Mouse (Mus musculus) gastrocnemius, postnatal 10 days (tissue): Measurements from ENCODE around the gene Mras. TPM values are rescaled to one million over a fixed set of nuclear protein-coding genes. Genes with fewer than 3 reads are reported as not detected.
A peak's percentile ranks its signal among the peaks of the same experiment; 100 is the strongest.

Source experiments
- DNase-seq: peaks from one replicate; pipeline ENCODE4 v3.0.0; 2021; ENCODE audit warnings: mixed read lengths
- total RNA-seq, 2 experiments: library from RNA; stranded (reverse); gene quantifications; 2 replicates each; pipeline ENCODE4 v1.2.3; 2021

Gene Mras
- total RNA-seq, 2 experiments from 2014 or later: 9.7 to 10.6 TPM

DNA sequence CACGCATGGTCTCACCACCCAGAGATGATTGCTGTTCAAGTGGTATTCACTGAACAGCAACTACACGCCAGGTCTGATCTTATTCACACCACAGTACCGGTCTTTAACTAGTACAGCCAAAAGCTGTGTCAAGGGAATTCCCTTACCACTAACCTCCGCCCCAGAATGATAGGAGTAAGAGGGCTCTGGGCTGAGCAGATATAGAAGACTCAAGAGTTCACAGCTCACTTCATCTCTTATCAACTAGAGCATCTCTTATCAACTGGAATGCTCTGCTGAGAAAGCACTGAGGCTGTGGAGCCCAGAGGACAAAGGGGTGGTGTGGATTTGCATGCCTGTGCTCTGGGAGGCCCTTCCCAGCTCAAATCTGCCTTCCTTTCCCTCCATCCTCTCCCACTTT is 25.4 kb downstream of the Mras start:
- no peak for DNase-seq

DNA sequence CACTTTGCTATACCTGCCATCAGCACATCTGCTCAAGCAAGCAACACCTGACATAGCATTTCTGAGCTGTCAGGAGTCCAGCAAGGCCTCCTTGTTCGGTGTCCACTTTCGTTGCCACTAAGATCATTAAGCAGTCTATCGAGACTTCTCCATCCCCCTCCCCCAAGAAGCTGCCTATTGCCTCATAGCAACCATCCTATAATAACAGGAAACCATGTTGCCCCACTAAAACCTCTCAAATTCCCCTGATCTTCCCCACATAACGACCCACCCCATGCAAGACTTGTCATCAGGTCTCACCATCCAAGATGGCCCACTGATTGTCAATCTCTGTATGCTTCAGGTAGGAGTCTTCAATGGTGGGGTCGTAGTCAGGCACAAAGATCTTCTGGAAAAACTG is 26.1 kb downstream of the Mras start:
- no peak for DNase-seq

DNA sequence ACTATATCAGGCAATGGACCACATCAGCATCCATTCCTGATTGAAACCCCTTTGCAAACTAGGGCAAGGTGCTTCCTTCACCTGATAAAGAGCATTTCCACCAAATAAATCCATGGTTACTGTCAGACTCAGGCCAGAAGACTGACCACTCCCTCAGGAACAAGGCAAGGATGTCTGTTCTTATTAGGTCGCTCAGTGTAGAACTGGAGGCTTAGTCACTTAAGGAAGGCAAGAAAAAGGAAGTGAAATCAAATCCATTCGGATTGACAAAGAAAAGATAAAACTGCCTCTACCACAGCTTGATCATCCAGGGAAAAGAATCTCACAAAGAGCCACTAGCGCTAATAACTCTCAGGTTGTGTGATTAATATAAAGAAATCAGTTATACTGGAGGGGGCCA is 27.9 kb downstream of the Mras start:
- no peak for DNase-seq

DNA sequence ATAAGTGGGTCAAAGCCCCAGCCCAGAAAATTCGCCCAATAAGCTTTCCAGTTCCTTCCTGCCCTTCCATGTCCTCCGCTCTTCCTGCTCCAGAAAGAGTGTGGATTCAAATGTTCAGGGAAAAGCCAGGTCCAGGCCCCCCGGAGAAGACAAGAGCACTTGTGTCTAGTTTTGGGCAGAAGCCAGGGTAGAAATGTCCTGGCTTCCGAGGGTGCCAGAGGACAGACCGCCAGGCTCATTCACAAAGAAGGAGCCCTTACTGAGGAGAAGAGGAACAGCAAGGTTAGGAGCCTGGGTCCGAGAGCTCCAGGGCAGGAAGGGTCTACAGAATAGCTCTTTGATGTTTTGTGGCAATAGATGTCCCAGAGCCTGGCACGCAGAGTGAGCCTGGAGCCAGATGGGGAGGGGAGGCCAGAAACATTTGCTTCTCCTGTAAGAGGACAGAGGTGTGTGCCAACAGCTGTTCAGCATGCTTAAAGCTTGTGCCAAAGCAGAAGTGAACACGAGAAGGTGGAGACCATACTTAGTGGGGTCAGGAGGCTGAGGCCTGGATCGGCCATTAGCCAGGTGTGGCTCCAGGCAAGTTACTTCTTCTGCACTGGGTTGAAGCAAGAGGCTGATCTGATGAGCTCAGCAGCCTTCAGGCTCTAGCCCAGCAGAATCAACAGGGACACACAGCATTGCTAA is 35.8 kb downstream of the Mras start:
- DNase-seq: no peak

DNA sequence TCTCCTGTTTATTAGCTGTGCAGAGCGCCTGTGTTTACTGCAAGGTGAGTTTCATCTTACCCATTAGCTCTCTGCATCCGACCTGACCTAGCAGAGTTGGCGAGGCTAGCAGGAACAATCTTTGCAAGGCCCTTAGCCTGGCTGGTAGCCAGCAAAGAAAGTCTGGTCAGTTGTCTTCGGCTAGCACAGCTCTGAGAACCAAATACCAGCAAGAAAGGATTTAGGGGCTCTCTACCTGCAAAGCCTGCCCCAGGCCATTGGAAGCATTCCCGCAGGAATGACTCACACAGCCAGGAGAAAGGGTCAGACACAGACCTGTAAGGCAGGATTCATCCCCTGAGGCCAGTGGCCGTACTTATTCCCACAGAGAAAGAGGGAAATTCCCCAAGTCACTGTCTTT is 36.4 kb downstream of the Mras start:
- no peak for DNase-seq

DNA sequence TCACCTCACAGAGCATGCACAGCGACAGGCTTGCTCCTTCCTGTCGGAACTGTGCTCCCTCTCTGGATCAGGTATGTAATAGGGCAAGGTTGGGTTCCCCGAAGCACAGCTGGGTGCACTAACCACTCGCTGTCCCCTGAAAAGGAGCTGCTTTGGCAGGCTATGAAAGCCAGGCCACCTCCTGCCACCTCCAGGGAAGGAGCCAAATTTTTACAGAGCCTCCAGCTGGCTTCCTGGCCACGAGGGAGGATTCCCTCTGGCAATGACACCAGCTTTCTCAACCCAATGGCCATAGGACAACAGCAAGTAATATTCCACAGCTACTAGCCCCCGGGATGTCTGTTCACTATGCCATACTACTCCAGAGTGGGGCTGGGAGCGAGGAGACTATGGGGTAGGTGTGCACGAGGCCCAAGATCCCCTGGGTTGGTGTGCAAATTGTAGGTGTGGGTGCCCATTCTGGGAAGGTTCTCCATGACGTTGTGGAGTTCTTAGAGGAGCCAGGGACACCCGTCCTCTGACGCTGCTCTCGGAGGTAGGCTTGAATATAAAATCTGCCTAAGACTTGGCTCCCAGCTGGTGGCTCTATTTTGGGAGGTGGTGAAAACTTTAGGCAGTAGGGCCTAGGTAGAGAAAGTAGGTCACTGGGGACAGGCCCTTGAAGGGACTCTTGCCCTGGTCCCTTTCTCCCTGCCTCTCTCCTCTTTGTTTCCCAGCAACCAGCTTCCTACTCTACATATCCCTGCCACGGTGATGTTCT is 39.9 kb downstream of the Mras start:
- DNase-seq: peak; percentile 25

DNA sequence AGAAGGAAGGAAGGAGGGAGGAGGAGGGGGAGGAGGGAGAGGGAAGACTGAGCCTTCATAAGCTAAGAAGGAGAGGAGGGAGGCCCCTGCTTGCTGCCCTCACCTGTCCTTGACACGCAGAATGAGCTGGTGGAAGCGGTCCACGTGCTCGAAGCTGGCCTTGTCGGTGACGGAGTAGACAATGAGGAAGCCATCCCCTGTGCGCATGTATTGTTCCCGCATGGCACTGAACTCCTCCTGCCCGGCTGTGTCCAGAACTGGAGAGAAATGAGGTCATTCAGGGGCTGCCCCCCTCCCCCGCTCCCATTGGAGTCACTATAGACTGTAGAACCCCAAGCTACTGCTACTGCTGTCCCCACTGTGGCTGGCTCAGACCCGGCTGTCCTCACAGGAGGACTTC is 42.8 kb downstream of the Mras start:
- DNase-seq: no peak

DNA sequence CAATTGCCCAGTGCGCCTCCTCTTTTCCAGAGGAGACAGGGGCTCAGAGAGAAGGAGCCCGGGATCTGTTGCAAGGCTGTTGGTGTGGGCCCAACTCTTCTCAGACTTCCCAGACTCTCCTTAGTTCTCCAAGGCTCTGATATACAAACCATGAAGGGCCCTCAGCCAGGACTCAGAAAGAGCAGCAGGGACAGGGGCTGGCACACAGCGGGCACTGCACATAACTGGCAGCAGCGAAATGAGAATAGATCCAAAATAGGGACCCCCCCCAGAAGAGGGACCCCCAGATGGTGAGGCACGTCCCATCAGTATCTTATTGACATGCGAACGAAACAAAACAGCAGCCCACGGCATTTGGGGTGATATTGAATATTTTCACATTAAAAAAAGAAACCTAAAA is 44.0 kb downstream of the Mras start:
- DNase-seq: no peak

DNA sequence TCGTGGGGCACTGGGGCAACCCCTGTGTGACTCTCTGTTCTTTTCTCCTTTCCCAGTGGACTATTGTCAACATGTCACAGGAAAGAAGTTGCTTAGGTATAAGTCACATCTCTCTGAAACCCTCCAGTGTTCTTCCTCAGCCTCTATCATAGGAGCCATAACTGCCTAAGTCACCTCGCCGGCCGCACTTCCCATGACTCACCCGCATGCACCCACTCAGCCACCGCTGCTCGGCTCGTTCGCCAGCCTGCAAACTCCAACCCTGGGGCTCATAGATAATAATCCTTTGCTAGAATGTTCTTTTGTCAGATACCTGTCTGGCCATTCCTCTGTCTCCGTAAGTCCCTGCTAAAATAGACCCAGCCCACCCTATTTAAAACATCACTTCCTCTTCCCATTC is 45.6 kb downstream of the Mras start:
- DNase-seq: no peak

DNA sequence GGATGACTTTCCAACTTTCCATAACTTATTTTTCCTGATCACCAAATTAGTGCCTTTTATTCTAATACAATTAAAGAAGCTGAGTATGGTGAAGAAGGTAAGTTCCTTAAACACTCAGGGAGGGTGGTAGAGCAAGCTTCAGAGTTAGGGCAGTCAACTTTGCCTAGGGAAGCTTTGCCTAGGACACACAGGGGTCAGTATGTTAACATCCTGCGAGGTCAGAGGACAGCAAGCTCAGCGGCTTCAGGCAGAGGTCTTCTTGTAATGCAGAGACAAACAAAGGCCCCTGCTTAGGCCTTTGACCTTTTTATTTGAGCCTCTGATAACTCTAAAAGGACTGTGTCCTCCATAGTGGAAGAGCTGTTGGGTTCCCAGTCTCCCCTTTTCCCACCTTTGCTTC is 46.5 kb downstream of the Mras start:
- no peak for DNase-seq

DNA sequence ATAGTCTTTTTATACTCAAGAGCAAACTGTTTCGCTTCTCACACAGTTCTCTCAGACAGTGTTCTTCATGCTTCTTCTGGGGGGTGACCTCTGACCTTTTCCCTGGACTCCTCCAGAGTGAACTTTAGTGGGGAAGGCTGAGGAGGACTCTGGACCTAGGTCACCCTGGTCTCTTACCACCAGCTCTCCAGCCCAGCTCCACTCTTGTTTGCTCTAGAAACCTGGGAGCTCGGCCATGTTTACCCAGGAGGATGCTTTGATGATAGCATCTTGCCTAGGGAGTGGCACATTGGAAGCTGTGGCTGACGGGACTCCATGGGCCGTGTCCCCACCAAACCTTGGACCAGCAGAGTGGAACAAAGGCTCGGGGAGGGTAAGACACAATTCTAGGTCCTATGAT is 47.0 kb downstream of the Mras start:
- no peak for DNase-seq

DNA sequence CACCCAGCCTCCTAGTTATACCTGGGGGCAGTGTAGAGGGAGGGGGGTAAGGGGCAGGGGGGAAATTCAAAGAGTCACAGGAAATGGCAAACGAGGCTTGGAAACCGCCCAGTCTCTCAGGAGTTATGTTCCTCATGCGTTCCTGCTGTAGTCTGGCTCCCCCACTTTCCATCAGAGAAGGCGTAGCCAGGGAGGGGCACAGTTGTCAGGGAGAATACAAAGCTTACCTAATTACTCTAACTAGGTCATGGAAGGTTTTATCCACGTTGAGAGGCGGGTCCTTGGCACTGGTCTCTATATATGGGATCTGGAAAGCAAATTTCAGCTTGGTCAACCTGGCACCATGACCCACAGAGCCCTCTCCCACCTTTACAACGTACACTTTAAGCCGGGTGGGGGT is 47.7 kb downstream of the Mras start:
- no peak for DNase-seq

DNA sequence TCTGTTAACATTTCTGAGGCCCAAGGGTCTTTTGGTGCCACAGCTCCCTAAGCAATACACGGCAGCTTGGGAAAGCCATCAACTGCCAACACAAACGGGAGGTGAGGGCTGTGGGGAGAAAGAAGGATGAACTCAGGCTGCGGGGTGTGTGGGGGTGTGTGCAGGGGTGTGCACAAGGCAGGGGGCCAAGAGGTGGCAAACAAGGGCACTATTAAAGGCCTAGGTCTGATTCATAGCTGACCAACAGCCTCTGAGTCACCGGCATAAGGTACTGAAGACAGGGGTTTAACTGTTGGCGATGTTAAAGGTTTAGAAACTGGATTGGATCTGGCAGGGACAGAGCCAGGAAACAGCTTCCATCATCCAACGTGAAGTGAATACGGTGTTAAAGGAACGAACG is 48.3 kb downstream of the Mras start:
- no peak for DNase-seq

DNA sequence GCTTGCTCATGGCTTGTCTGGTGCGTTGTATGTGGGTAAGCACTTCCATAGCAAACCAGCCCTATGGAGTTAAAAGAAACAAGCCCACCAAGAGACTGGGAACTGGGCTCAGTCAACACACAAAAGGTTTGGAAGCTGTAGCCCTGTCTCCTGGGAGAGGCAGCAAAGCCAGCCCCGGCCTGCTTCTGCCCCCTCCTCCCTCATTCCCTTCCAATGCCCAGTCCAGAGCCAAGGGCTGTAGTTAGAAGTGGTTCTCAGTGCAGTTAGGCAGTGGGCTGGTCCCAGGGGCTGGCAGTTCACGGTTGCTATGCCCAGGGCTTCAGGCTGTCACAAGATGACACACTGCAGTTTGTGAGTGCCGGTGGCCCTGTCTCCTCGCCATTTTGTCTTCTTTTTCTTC is 49.1 kb downstream of the Mras start:
- no peak for DNase-seq

DNA sequence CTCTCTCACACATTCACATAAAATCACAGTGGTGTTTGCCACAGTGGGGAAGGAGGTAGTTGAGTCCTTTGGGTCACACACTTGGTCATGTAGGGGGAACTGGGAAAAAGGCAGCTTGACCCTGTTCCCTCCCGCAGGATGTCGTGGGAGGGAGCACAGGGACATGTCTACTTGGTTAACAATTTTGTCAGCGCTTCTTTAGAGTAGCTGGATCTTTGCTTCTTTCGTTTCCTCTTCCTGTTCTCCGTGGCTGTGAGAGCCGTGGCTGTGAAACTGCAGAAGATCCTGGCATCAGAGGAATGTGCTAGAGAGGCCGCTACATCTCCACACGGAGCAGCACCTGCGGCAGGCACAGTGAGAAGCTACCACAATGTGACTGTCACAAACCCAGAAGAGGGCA is 54.6 kb downstream of the Mras start:
- no peak for DNase-seq

DNA sequence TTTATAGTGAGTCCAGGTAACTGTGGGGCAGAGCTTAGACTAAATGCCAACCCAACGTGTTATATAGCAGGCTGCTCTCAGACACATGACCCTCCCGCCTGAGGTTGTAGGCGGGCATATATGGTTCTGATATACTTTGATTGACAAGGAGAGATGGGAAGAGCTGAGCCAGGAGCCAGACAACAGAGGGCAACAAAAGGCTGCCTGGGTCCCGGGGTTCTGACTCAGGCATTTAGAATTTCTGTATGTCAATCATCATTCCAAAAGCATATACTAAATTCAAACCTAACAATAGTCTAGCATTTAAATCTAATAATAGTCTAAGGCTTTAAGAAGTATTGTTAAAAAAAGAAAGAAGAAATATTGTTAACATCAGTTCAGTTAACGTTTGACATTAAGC is 58.0 kb downstream of the Mras start:
- DNase-seq: no peak

DNA sequence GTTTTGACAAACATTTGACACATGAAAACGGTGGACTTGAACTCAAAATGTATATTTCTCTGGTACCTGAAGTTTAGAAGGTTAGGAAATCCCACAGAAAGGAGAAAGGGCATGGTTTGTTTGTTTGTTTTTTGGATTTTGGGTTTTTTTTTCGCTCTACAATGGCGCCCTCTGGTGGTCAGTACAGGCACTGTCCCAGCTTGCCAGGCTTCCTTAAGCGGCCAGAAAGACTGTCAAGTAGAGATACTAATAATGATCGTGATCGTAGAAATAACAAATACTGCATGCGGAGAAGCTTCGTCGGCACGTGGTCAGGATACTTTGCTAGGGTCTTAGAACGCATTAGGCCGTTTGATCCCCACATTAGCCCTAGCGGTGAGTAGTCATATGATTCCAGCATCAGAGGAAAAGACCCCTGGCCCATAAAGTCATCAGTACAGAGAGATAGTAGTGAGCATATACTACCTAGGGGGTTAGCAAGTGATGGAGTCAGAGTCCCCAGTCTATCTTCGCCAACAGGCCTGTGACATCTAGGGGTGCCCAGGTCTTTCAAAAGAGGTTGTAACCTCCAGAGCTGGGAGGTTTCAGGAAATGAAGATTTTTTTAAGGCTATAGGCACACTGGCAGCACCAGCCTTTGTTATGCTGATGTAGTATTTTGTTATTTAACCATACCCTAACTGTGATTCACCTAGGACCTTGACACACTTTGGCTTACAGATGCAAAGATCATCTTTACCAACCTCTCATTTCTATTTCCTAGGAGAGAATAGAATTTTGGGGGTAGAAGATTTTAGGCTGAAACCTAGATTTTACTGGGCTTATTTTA is 60.4 kb downstream of the Mras start:
- DNase-seq: peak; percentile 63

DNA sequence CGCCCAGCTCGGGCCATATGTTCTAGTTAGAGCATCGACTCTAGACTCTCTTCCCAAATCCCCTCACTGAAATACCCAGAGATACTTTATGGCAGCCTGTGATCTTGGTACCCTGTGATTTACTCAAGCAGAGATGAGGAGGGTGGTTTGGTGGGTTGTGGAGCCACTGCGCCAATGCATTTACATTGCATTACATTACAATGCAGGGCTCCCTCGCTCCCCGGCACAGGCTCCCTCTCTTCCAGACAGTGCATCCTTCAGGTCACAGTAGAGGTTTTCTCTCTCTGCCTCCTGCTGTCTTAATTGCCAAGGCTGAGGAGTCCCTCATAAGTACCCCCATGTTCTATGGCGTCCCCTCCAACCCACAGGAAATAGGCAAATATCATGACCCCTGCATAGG is 68.8 kb downstream of the Mras start:
- no peak for DNase-seq

DNA sequence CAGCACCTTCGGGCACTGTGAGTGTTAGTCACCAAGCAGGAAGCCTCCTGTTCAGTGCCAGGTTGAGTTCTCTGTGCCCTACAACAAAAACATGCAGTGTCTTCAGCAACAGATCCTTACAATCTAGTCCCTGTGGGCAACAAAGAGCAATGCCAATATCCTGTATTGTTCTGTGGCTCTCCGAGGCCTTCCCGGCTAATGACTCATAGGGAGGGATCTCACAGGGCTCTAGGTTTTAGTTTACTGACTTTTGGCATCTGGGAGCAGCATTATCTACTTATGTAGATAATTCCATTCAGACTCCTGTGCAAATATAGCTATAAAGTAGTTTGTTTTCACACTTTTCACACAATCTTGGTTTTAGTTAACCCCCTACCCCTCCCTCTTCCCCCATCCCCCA is 71.3 kb downstream of the Mras start:
- no peak for DNase-seq

DNA sequence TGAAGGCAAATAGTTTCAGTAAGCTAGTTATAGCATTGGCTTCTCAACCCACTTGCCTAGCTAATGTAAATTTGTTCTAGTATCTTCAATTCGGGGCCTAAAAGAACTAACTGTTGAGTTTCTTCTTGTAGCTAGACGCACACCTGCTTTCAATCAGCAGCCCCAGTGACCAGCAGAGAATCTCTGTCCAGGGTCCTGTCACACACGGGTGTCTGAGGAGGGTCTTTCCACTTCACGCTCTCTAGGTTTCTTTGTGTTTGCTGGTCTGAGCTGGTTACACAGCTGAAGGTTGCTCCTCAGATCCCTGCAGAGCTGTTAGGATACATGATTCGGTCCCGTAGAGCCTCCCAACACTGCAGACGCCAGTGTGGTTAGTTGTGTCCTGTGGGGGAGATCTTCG is 74.1 kb downstream of the Mras start:
- DNase-seq: no peak

DNA sequence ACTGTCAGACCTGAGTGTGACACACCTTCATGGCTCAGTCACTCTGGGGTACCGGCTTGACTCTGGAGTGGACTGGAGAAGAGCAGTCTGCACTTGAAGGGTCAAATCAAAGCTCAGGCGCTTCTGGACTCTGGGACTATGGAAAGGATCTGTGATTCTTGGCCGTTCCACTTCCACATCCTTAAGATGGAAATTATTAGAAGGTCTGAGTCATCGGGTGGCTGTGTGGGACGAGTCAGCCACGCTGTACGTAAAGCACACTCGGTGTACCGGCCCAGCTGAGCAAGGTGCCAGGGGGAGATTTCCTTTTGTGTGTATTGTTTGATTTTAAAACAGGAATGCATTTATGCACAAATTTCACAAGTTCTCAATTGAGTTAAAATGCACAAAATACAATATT is 75.2 kb downstream of the Mras start:
- DNase-seq: no peak

DNA sequence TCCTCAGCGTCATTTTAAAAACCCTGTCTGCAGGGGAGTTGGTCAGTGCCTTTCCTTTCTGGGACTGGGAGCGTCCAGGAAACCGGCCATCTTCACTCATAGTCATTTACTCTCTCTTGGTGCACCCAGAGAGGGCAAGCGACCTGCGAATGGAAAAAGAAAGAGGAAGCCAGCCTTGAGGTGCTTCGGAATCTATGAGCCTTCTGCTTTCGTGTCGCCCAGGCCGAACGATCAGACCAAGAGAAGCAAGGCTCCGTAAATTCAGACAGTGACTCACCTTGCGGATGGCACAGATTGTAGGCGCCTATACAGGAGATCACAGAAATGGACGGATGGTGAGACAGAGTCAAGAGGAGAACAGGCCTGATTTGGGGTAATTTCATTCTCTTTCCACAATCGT is 78.2 kb downstream of the Mras start:
- DNase-seq: no peak

DNA sequence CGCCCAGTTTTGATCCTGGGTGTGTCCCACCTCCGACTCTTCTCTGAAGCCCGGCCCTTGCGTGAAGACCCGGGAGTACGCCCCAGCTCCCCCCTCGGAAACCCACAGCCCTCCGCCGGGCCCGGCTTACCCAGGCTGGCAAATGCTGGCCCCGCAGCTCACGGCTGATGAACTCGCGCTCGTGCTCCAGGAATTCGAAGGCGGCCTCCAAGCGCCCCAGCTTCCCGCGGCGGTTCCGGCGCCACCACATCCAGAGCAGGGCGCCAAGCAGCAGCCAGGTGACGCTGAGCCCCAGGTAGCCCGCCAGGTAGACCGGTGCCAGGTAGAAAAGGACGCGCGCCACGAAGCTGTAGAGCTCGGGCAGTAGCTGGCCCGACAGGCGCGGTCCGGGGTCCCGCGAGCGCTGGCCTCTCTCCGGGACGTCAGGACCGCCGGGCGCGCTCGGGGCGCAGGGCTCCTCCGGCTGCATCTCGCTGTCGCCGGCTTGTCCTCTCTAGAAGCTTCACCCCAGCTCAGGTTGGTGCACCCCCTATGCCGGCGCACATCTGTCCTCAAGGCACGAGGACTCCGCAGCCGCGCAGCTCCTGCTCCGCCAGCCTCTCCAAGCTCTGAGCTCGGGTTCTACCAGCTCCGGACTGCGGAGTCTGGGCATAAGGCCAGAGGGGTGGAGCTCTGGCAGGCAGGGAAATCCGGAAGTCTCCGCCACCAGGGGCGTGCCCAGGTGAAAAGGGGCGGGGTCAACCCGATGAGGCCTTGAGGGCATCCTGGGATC is 79.1 kb downstream of the Mras start, which contains the start of gene Esyt3:
Gene Esyt3 (minus strand): TSS at position 637 of the 772 bp plus-strand sequence.
- no peak for DNase-seq
